ENCODE assay signal across 9 mouse cellular contexts in genomic region chr1:157552749-157553451, GRCm38 (mm10). TPM values are rescaled to one million over a fixed set of nuclear protein-coding genes. Genes with fewer than 3 reads are reported as not detected.
DNase-seq lines count a peak whose midpoint lies in the region; ATAC-seq and TF ChIP-seq lines count a peak whose summit lies in the region.
"Had no signal": no experiment of that assay in that cellular context is flagged by ENCODE, and none has a peak within 500 bp of the region (broad histone marks: within the 10 kb centered on the region; RNA-seq: fewer than 3 reads in every experiment).

No protein-coding gene starts in this region.

- no peak overlapping the region for H3K9ac ChIP-seq in ES-E14 (ENCODE audit: insufficient read depth, low read depth, low read length, poor library complexity, severe bottlenecking)
- H3K9ac ChIP-seq in hindbrain, embryonic 14.5 days = no peak overlapping the region
- H3K9ac ChIP-seq: limb, embryonic 13.5 days had no signal

- no peaks in the 10 kb centered on the region for H3K4me1 ChIP-seq in ES-E14 (ENCODE audit: control insufficient read depth in 2 of 2, insufficient read depth in 2 of 2, low read length in 2 of 2, poor library complexity in 1 of 2)
- H3K4me1 ChIP-seq in hindbrain, embryonic 14.5 days (replicated peaks; ENCODE audit: control insufficient read depth, insufficient read depth, low read length) = peaks cover 18% of the 10 kb centered on the region

- H3K27ac ChIP-seq in ES-E14 (ENCODE audit: insufficient read depth, low read depth, low read length, poor library complexity, severe bottlenecking) = no peak overlapping the region
- H3K27ac ChIP-seq in hindbrain, embryonic 14.5 days = no peak overlapping the region
- H3K27ac ChIP-seq: limb, embryonic 13.5 days had no signal

- WGBS in hindbrain, embryonic 14.5 days = 56% methylated on average over 7 of the region's 7 CpGs

- ATAC-seq in hindbrain, embryonic 14.5 days (ENCODE audit: low FRiP score) = peak; percentile 78

- no peak overlapping the region for H3K4me2 ChIP-seq in hindbrain, embryonic 14.5 days (replicated peaks)
- H3K4me2 ChIP-seq: limb, embryonic 13.5 days had no signal

- in situ Hi-C loops in ES-E14 (cut with MboI; ENCODE audit: low sequenced_read_pairs in 2 of 2, unreplicated experiment in 2 of 2) = no loop called here

- H3K27me3 ChIP-seq in hindbrain, embryonic 14.5 days (ENCODE audit: control insufficient read depth, insufficient read depth, low read length) = no peaks in the 10 kb centered on the region

- H3K9me3 ChIP-seq in ES-E14 (ENCODE audit: control insufficient read depth, insufficient read depth, low read depth, low read length) = no peaks in the 10 kb centered on the region; the same call in 1 of the 2 replicates
- no peaks in the 10 kb centered on the region for H3K9me3 ChIP-seq in hindbrain, embryonic 14.5 days (ENCODE audit: control insufficient read depth, low read length)
- H3K9me3 ChIP-seq: limb, embryonic 13.5 days had no signal

- no peak overlapping the region for H3K4me3 ChIP-seq in ES-E14 (ENCODE audit: insufficient read depth in 1 of 2, low read depth in 1 of 2, low read length in 2 of 2, poor library complexity in 1 of 2, severe bottlenecking in 1 of 2)
- no peak overlapping the region for H3K4me3 ChIP-seq in hindbrain, embryonic 14.5 days (replicated peaks; ENCODE audit: low read length)
- H3K4me3 ChIP-seq: limb, embryonic 13.5 days had no signal

- peak; percentile 28 for DNase-seq in ES-E14 (ENCODE audit: low read depth, low spot score)
- peak; percentile 59 for DNase-seq in adrenal gland, postnatal 10 days
- peak; percentile 63 for DNase-seq in embryo, embryonic 9.5 days (ENCODE audit: extremely low spot score)
- DNase-seq in hindbrain, embryonic 14.5 days (ENCODE audit: low spot score) = peak; percentile 91
- DNase-seq in layer of hippocampus, adult 9-11 months = peak; percentile 81
- DNase-seq in lung, postnatal 36 days = peak; percentile 78
- peak; percentile 51 for DNase-seq in retina, postnatal 7 days (ENCODE audit: low read depth, low spot score)
- no peak for DNase-seq in yolk sac, embryonic 10.5 days (ENCODE audit: low spot score)

- H3K36me3 ChIP-seq in ES-E14 (ENCODE audit: control insufficient read depth, insufficient read depth, low read length, poor library complexity, severe bottlenecking) = no peaks in the 10 kb centered on the region
- H3K36me3 ChIP-seq in hindbrain, embryonic 14.5 days (replicated peaks; ENCODE audit: control insufficient read depth, insufficient read depth) = no peaks in the 10 kb centered on the region

TF ChIP-seq in ES-E14, 5 proteins besides CTCF, POLR2A, EP300 and RAD21:
- TF ChIP-seq ZC3H11A (IDR thresholded peaks at IDR 0.05; ENCODE audit: borderline replicate concordance, low read depth, low read length) = peak; percentile 65
- TF ChIP-seq CHD2 (IDR thresholded peaks at IDR 0.05; ENCODE audit: low read depth, low read length) = no peak
- no peak for TF ChIP-seq ZNF384 (IDR thresholded peaks at IDR 0.05; ENCODE audit: low read depth, low read length)
- no peak for TF ChIP-seq HCFC1 (IDR thresholded peaks at IDR 0.05; ENCODE audit: borderline replicate concordance, insufficient read depth, low read length)

RNA-seq across cellular contexts. Expression of gene Sec16b, which starts 46.4 kb away (rescaled TPM):
- 0.05 and 0.13 TPM in 2 replicates for total RNA-seq in ES-E14 (2012; rRNA removed)
- 1 to 10 TPM; 4.6 to 6.2 TPM for total RNA-seq in adrenal gland, postnatal 10 days (2021)
- polyA plus RNA-seq in hindbrain, embryonic 14.5 days (2014; fragmentation: Nextera tagmentation; extraction: Ambion mirVana) = 0.60 and 0.79 TPM in 2 replicates
